Mouse (Mus musculus) kidney, postnatal 10 days (tissue): ENCODE data around the gene Tpsb2.

Source experiments
- DNase-seq: peaks from one replicate; pipeline ENCODE4 v3.0.0; 2021; ENCODE audit warnings: mixed read lengths

The Tpsb2 gene

DNA sequence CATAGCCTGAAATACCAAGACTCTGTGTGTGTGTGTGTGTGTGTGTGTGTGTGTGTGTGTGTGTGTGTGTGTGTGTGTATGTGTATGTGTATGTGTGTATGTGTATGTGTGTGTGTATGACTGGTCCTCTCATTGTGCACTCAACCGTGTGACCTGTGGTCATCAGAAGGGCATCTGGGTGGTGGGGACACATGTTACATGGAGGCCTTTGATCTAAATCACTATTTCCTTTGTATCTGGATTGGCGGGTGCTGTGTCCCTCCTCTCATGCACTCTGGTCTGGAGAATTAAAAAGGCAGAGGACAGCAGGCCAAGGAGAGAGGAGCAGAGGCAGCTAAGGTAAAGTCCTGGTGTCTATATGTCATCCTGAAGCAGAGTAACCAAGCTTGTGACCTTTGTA lies at the start of gene Tpsb2:
Tpsb2 (plus strand) TSS at position 301 of the 400 bp plus-strand sequence.
- no peak for DNase-seq

DNA sequence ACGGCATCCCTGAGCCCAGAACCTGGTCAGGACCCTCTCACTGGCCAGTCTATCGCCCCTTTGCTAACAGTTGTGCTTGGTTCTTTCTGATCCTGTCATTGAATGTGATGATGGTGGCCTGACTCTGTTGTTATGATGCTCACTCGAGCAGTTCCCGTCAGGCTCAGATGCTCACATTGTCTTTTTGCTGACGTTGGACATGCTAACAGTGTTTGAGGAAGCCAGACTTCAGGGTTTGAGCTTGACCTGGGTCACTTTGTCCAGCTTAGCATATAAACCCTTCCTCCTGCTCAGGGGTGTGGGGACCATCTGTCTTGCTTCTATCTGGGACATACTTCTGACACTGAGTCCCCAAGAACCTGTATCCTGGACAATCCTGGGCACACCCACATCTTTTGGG lies 47.8 kb upstream of the Tpsb2 start, which contains the start of gene Prss29:
Prss29 (plus strand) TSS at position 301 of the 400 bp plus-strand sequence.
- DNase-seq: no peak

DNA sequence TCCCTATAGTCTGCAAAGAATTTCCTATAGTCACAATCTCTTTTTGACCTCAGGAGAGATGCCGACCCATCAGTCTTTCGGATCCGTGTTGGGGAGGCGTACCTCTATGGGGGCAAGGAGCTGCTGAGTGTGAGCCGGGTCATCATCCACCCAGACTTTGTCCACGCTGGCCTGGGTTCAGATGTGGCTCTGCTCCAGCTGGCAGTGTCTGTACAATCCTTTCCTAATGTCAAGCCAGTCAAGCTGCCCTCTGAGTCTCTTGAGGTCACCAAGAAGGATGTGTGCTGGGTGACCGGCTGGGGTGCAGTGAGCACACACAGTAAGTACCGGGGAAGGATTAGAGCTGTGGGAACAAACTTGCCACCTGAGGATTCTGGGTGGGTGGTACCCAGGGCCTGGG lies 45.3 kb upstream of the Tpsb2 start:
- no peak for DNase-seq

DNA sequence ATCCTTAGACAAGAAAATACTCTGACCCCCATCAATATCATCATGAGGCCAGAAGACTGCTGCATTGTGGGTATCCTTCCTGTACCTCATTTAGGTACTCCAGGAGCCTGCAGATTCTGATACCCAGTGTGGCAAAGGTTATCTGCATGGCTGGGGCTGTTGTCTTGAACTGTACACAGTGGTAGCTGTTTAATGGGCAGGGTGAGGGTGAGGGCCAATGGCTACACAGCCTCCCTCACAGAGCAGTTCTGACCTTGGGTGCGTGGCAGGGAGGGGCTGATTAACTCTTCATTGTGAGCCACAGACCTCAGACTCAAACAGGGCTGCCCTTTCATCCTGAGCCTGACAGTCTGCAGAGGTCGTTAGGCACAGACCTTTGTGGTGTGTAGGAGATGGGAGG lies 43.2 kb upstream of the Tpsb2 start:
- DNase-seq: no peak

DNA sequence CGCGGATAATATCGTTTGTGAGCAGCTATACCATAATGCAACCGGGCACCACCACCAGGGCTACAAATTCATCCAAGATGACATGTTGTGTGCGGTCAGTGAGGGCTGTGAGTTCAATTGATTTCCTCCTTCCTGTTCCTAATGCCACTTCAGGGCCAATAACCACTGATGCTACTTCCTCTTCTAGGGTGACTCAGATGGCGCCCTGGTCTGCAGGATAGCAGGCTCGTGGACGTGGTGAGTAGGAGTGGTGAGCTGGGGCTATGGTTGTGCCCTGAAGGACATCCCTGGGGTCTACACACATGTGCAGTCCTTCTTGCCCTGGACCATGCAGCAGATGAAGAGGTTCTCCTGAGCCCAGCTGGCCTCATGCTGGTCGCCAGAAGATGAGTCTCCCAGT lies 33.8 kb upstream of the Tpsb2 start:
- no peak for DNase-seq

DNA sequence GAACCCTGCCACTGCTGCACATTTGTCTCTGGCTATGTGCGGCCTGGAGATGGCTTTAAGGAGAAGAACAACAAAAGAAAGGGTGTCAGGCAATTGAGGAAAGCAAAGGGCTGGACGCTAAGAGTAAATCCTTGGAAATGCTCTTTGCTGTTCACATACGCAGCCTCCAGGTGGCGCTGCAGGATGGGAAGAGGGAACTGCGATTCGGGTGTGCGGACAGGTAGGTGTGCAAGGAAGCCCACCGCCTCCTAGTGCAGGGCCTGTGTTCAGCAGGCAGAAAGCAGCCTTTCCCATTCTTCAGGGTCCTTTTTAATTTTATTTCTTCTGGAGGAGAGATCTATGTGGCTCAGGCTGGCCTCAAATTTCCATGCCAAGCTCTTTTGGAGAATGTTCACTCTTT lies 32.2 kb upstream of the Tpsb2 start:
- peak; percentile 77 for DNase-seq

DNA sequence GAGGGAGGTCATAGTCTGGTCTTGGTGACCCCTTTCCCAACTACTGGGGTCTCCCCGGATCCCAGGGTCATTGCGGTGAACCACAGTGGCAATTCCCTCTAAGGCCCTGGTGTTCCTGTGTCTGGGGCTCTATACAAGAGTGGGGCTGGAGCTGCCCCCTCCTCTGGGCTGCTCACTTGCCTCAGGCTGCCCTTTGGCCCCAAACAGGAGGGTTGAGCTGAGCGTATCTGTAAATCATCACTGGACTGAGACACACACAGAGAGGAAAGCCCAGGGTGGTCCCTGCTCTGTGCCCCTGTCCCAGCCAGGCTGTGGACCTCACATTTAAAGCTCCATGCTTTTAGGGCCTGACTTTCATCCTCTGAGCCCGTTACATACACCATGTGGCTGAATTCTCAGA lies 27.9 kb upstream of the Tpsb2 start:
- peak; percentile 26 for DNase-seq

DNA sequence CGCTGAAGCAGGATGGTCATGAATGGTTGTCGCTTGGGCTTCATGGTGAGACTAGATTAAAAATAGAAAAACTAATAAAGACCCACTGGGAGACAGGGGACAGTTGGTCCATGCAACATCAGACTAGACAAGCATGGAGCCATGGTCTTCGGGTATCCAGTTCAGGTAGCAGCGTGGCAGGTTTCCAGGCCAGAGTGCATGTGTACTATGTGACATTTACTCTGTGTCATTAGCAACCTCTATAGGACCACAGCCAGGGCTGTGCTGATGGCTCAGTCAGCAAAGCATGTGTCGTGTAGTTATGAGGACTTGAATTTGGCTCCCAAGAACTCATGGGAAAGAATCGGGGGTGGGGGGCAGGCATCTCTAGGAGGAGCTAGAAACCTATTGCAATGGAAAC lies 26.1 kb upstream of the Tpsb2 start:
- DNase-seq: no peak

DNA sequence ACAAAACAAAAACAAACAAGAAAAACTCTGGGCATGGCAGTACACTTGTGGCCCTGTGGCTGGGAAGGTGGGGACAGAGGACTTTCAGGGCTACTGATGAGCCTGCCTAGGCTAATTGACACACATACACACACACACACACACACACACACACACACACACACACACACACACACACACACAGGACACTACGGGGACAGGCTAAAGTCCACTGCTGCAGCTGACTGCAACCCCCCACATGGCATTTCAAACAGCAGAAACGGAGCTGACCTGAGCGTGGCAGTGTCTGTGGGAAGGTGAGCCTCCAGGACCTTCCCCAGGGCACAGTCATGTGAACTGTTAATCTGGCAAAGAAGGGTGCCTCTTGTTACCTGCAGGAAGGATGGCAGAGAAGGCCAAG lies 24.6 kb upstream of the Tpsb2 start:
- peak; percentile 32 for DNase-seq

DNA sequence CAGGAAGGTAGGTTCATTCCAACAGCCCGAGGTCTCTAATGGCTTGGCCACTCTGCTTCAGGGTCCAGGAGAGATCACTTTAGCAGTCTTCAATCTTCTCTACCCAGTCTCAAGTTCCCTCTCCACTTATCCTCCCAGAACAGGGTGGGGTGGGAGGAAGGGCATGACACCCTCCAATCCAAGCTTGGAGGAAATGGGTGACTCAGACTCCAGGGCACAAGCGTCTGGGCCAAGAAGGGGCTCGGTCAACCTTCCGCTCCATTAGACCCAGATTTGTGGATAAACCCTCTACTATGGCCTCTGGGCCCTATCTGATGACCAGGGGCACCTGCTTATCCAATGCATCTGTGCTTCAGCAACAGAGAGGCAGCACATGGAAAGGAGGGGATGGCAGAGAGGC lies 20.6 kb upstream of the Tpsb2 start, which contains the start of gene Tpsab1:
Tpsab1 (minus strand) TSS at position 101 of the 400 bp plus-strand sequence.
- no peak for DNase-seq

DNA sequence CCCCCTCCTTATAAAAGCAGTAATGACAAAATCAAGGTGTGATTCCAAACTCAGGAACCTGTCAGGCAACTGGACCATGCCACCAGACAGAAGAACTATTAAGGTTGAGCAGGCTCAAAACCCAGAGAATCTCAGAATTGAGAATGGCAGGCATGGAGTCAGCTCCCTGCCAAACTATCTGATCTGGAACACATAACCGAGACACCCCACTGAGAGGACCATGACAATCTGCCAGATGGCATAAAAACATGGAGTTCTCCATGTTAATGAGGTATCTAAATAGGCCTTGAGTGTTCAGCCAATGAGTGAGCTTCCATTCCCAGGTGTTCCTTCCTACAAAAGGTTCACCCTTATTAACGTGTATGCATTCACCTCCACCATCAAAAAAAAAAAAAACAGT lies 4.8 kb upstream of the Tpsb2 start:
- DNase-seq: no peak

DNA sequence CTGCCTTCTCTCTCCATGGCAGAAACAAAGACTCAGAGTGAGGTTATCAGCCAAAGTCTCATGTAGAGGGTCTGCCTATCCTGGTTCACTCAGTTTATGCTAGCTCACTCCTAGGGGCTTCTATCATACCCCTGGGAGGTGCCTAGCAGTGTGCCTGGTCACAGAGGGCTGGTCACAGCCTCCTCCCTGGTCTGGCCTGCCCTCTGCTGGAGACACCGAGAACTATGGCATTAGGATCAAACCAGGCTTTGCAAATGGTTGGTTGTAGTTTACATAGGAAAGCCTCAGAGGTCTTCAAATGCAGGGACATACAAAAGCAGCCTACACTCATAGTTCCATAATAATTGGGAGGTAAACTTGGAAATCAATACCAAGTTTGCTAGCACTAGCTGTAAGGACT lies 2.4 kb upstream of the Tpsb2 start:
- DNase-seq: peak; percentile 64

DNA sequence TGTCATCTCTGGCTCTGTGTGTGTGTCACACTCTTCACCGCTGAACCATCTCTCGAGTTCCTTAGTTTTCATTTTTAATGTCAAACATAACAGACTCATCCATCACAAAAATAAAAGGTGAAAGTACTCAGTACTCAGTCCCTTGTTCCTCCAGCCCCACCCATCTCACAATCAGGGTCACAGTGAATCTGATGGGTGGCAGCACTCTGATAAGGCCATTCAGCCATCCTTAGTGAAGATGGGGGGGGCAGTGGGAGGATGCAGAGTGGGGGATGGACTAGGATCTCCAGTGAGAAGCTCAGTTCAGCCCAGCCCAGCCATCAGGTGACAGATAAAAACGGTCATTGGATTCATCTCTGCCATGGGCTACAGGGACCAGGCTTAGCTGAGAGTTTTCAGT lies 2.9 kb downstream of the Tpsb2 start, which contains the start of gene Tpsg1:
Tpsg1 (plus strand) TSS at position 301 of the 400 bp plus-strand sequence.
- DNase-seq: no peak

DNA sequence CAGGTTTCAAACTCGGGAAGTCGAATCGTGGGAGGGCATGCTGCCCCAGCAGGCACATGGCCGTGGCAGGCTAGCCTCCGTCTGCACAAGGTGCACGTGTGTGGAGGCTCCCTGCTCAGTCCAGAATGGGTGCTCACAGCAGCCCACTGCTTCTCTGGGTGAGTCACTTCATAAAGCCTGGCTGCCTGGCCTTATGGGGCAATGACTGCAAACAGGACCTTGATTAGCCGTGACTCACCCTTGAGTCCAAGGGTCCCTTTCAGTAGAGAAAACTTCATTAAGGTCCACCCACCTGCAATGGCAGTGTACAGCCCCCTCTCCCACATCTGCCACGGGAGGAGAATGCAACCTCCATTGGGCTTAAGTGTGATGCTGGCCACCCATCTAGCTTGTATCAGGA lies 6.4 kb downstream of the Tpsb2 start:
- no peak for DNase-seq

DNA sequence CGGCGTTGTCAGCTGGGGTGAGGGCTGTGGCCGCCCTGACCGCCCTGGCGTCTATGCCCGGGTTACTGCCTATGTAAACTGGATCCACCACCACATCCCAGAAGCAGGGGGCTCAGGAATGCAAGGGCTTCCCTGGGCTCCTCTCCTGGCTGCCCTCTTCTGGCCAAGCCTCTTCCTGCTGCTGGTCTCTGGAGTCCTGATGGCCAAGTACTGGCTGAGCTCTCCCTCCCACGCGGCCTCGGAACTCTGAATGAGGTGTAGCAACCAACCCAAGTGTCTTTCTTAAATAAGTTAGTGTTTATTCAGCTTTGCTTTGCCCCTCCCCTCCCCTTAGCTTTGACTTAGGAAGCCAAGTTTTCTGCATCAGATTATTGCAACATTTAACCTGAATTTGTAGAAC lies 7.9 kb downstream of the Tpsb2 start:
- peak; percentile 54 for DNase-seq

DNA sequence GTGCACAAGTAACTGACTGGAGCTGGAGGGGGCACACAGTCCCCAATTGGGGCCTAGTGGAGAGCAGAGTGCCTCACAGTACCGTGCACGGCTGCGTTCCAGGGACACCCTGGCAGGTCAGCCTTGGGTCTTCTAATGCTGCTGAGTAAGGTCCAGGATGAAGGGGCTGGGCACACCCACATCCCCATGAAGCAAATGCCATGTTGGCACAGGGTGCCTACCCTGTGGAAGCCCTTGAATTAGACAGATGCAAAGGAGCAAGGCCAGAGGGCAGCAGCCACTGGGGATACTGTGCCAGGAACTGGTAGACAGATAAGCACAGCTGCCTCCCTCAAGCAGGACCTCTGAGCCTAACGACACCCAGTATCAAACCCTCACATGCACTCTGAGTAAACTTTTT lies 28.4 kb downstream of the Tpsb2 start:
- DNase-seq: no peak

DNA sequence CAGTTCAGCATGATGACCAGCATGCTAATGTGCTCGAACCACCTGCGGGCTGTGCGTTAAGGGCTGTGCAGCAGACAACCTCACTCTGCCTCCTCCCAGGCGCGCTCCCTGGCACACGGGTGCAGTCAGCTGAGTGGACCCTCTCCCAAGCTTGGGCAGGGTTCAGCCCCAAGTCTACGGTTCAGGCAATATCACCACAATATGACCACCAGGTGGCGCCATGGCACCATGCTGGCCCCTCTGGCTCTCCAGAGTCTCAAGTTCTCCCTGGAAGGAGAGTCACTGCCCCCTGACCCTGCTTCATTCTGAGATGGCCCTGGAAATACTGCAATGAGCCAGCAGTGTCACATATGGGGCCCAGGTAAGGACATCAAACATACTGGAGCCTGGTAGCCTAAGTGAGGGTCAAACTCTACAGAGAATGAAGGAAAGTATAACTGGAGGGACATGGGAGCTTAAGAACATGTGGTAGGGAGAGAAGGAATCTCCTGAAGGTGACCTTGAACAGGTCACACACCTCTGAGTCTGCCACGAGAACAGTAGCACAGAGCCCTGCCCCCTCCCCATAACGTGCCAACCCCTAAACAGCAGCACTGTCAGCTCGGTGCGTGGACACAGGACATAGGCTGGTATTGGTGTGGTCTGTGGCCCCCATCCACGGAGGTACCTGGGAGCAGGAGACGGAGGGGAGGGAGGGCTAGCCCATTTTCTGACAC lies 31.9 kb downstream of the Tpsb2 start:
- peak; percentile 90 for DNase-seq

DNA sequence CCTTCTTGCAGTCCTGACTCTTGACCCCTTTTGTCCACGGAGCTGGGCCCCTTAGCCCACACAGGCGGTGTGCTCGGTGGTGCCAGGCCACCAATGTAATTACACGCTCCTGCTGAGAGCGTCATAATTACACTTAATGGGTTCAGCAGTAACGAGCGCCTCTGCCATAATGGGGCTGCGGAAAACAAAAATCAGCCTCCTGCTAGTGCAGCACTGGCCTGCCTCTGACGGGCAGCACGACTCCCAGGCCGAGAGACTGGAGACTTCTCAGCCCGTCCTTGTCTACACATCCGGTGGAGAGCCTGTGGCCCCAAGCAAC lies 32.4 kb downstream of the Tpsb2 start:
- DNase-seq: no peak

DNA sequence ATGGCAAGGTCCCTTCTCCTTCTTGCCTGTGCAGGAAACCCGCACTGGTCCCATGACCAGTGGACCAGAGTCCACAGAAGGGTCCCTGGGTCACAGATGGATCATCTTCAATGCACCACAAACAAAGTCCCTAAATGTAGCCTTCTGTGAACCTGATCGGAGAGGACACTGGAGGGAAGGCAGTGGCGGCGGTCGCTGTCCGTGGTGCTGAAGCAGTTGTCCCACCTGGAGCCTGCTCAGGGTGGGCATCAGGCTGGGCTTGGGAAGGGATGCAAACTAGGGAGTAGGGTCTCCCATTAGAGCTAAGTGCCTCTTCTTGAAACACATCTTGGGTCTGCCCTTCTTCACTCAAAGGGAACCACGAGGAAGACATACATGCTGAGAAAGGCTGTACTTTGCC lies 34.3 kb downstream of the Tpsb2 start:
- peak; percentile 83 for DNase-seq

DNA sequence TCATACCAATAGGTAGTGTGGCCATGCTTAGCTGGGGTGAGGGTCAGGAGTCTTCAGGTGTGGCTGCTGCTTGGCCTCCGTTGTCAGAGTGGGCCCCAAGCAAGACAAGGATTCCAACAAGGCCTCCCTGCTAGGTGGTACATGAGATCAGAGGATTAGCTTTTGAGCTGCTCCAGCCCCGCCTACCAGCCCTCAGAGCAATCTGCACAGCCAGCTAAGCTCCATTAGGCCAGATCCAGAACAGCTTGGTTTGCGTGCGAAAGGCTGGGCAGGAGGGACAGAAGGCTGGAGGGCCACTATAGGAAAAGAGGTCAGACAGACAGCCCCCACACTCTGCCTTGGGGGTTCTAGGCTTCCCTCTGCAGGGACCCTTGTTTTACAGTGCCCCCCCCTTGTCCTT lies 35.4 kb downstream of the Tpsb2 start:
- no peak for DNase-seq

DNA sequence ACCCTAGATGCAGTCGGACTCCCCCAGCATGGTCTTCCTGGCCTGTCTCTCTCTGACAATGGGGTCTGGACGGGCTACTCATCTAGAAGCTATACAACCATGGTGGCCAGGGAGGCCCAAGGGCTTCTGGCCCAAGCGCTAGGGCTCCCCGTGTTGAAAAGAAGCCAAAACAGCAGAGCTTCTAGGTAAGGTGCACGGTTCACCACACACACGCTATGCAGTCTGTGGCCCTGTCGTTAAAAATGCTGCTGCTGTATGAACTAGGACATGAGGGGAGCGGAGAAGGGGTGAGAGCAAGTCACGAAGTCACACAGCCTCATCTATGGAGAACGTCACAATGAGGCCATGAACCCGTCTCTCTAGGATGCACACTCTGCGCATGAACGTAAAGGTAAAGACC lies 36.1 kb downstream of the Tpsb2 start:
- peak; percentile 31 for DNase-seq

DNA sequence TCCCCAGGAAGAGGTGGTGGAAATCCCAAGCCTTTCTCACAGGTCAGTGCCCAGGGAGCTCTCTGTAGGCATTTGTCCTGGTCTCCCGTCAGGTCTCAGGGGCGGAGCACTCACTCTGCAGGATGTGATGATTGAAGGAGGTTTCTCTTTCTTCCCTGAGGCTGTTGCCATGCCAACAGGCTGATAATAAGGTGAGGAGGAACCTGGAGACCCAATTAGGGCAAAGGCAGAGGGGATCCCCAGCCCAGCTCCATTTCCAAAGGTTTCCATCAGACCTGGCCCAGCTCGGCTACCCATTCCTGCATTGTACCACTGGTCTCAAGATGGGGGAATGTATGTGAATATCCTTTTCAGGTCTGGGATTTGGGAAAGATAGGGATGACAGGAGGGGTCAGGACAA lies 38.1 kb downstream of the Tpsb2 start:
- no peak for DNase-seq

DNA sequence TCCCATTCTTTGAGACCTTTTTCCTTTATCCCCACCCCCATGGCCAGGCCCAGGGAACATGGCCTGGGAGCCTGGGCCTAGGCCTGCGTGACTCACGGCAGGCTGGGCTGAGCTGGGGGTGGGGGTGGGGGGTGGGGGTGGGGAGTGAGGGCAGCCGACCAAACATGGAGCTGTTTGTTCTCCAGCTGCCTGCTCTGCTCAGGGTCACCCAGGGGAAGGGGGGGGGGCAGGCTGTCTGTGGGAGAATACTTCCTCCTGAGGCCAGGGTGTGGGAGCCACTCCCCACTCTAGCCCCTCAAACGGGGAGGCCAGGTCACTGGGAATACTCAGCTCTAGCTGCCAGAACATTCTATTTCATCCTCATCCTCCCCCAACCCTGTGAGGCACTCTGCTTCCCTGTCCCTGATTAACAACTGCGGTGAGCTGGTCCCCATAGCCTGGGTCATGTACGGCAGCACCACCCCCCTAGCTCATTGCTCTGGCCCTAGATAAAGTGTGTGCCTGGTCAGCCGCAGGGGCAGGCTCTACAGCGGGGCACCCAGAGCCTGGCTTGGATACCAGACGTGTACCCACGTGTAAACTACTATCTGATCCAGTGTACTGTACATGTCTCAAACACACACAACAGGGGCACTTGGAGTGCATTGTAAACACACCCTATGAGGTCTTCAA lies 39.3 kb downstream of the Tpsb2 start:
- peak; percentile 35 for DNase-seq

DNA sequence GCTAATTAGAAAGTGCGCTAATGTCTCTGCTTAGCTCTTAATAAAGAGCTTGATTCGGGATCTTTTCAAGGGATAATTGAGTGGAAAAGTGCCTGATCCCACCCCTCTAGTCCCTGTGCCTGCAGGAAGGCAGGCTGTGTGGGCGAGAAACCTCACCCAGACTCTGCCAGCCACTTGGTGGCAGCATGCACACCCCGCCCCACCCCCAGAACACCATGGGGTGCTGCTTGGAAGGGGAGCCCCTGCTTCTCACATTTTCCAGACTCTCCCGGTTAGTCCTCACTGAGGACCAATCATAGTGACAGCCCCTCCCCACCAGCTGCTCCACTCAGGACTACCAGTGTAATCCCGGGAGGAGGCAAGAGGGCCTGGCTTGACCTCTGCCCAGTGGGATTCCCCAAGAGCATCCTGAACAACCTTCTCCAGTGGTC lies 39.9 kb downstream of the Tpsb2 start:
- DNase-seq: no peak

DNA sequence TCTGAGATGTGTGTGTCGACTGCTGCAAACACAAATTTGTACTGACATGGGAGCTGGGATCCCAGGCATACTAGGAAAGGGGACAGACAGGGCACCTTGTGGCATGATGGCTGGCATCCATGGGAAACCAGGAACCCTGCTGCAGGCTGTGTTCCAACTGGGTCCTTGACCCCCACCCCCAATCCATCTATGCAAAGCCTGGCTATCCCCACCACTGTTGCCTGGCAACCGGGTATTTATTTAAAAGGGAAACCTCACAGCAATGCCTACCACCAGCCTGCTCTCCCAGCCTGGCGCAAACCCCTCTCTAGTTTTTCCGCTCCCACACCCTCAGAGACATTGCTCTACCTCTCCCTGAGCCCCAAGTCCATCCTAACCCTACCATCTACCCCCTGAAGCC lies 41.2 kb downstream of the Tpsb2 start:
- no peak for DNase-seq
